Comparison of ENCODE assay signal across 8 mouse cellular contexts in genomic region chr3:89997791-89998495, GRCm38 (mm10). TPM values are rescaled to one million over a fixed set of nuclear protein-coding genes. Genes with fewer than 3 reads are reported as not detected.
DNase-seq lines count a peak whose midpoint lies in the region; ATAC-seq lines count a peak whose summit lies in the region.

No protein-coding gene starts in this region.

- peak overlapping the region; percentile 95 for H3K9ac ChIP-seq in forebrain, embryonic 15.5 days (replicated peaks)
- H3K9ac ChIP-seq in liver, embryonic 16.5 days (ENCODE audit: low read depth, low read length) = peak overlapping the region; percentile 65

- peak; percentile 20 for DNase-seq in spleen, adult 12 weeks (ENCODE audit: low spot score)
- no peak for DNase-seq in spleen, adult 18-20 months
- DNase-seq in c-Kit-positive CD71-positive TER-119-negative erythroid progenitor cells, embryonic 14.5 days (ENCODE audit: low read depth) = peak; percentile 47
- DNase-seq in kidney, postnatal 36 days = peak; percentile 53 to 71
- DNase-seq in right cerebral cortex, adult 18-20 months = peak; percentile 48
- no peak for DNase-seq in adrenal gland, adult 18-20 months (ENCODE audit: low spot score in 2 of 2)

- ATAC-seq in forebrain, embryonic 15.5 days (replicated peaks) = peak; percentile 51
- ATAC-seq in liver, embryonic 16.5 days (ENCODE audit: low read depth) = peak; percentile 60

- H3K4me2 ChIP-seq in forebrain, embryonic 15.5 days (replicated peaks) = peak overlapping the region; percentile 88
- peak overlapping the region; percentile 85 for H3K4me2 ChIP-seq in liver, embryonic 16.5 days (ENCODE audit: low read depth, low read length)

- H3K27ac ChIP-seq in forebrain, embryonic 15.5 days (replicated peaks) = peak overlapping the region; percentile 95
- H3K27ac ChIP-seq in liver, embryonic 16.5 days (ENCODE audit: low read length) = peak overlapping the region; percentile 48

- H3K4me1 ChIP-seq in forebrain, embryonic 15.5 days = peaks cover 22% of the 10 kb centered on the region
- H3K4me1 ChIP-seq in liver, embryonic 16.5 days (ENCODE audit: control insufficient read depth, low read depth, low read length) = peaks cover 11% of the 10 kb centered on the region

- no peaks in the 10 kb centered on the region for H3K27me3 ChIP-seq in forebrain, embryonic 15.5 days
- H3K27me3 ChIP-seq in liver, embryonic 16.5 days (ENCODE audit: control insufficient read depth, insufficient read depth, low read depth, low read length) = no peaks in the 10 kb centered on the region

- H3K36me3 ChIP-seq in forebrain, embryonic 15.5 days = peaks cover 42% of the 10 kb centered on the region
- H3K36me3 ChIP-seq in liver, embryonic 16.5 days (ENCODE audit: control insufficient read depth, insufficient read depth) = peaks cover 20% of the 10 kb centered on the region

- H3K4me3 ChIP-seq in forebrain, embryonic 15.5 days = peak overlapping the region; percentile 88
- H3K4me3 ChIP-seq in liver, embryonic 16.5 days (ENCODE audit: low read depth, low read length) = peak overlapping the region; percentile 72

- 16% methylated on average over 23 of the region's 23 CpGs for WGBS in forebrain, embryonic 15.5 days
- 11% methylated on average over 21 of the region's 23 CpGs for WGBS in liver, embryonic 16.5 days (ENCODE audit: insufficient replicate concordance)

- no peaks in the 10 kb centered on the region for H3K9me3 ChIP-seq in forebrain, embryonic 15.5 days
- no peaks in the 10 kb centered on the region for H3K9me3 ChIP-seq in liver, embryonic 16.5 days (replicated peaks; ENCODE audit: control insufficient read depth, low read length)

RNA-seq across cellular contexts. Expression of gene Hax1, which starts 0.6 kb away (rescaled TPM):
- polyA plus RNA-seq in forebrain, embryonic 15.5 days (2015; fragmentation: Nextera tagmentation; extraction: Ambion mirVana) = 147 TPM in 2 replicates
- 121 and 123 TPM in 2 replicates for polyA plus RNA-seq in liver, embryonic 16.5 days (2015; fragmentation: Nextera tagmentation; extraction: Ambion mirVana)
- total RNA-seq in adrenal gland, adult 18-20 months (2021) = 100 to 1,000 TPM; 150 to 153 TPM

RNA-seq across cellular contexts. Expression of gene Atp8b2, which starts 34.6 kb away (rescaled TPM):
- polyA plus RNA-seq in forebrain, embryonic 15.5 days (2015; fragmentation: Nextera tagmentation; extraction: Ambion mirVana) = 10.6 and 14.4 TPM in 2 replicates
- polyA plus RNA-seq in liver, embryonic 16.5 days (2015; fragmentation: Nextera tagmentation; extraction: Ambion mirVana) = 1.9 and 2.0 TPM in 2 replicates
- total RNA-seq in adrenal gland, adult 18-20 months (2021) = 10 to 100 TPM; 26.5 to 39.9 TPM

RNA-seq across cellular contexts. Expression of gene 4933434E20Rik, which starts 53.5 kb away (rescaled TPM):
- polyA plus RNA-seq in forebrain, embryonic 15.5 days (2015; fragmentation: Nextera tagmentation; extraction: Ambion mirVana) = 215 and 217 TPM in 2 replicates
- 76.1 and 76.3 TPM in 2 replicates for polyA plus RNA-seq in liver, embryonic 16.5 days (2015; fragmentation: Nextera tagmentation; extraction: Ambion mirVana)
- 10 to 100 TPM; 88.2 to 89.0 TPM for total RNA-seq in adrenal gland, adult 18-20 months (2021)

RNA-seq across cellular contexts. Expression of gene Ubap2l, which starts 54.5 kb away (rescaled TPM):
- polyA plus RNA-seq in forebrain, embryonic 15.5 days (2015; fragmentation: Nextera tagmentation; extraction: Ambion mirVana) = 149 and 159 TPM in 2 replicates
- polyA plus RNA-seq in liver, embryonic 16.5 days (2015; fragmentation: Nextera tagmentation; extraction: Ambion mirVana) = 57.4 and 64.4 TPM in 2 replicates
- 100 to 1,000 TPM; 142 to 156 TPM for total RNA-seq in adrenal gland, adult 18-20 months (2021)

Comparison
In these comparisons a context has a peak if more than half of its experiments do, and no peak if none do; other contexts are left out.
1. DNase-seq: peak in spleen, adult 12 weeks (single experiment), c-Kit-positive CD71-positive TER-119-negative erythroid progenitor cells, embryonic 14.5 days (single experiment), kidney, postnatal 36 days (2 of 2) and right cerebral cortex, adult 18-20 months (single experiment); none in spleen, adult 18-20 months (0 of 2) and adrenal gland, adult 18-20 months (0 of 2).